Mouse (Mus musculus): ENCODE measurements around the gene Aftph.
"Not testable (repeated sequence)": the region's sequence is repeated elsewhere in the genome, so short reads cannot be mapped to it uniquely, and the experiment has no call there.

Gene Aftph

DNA sequence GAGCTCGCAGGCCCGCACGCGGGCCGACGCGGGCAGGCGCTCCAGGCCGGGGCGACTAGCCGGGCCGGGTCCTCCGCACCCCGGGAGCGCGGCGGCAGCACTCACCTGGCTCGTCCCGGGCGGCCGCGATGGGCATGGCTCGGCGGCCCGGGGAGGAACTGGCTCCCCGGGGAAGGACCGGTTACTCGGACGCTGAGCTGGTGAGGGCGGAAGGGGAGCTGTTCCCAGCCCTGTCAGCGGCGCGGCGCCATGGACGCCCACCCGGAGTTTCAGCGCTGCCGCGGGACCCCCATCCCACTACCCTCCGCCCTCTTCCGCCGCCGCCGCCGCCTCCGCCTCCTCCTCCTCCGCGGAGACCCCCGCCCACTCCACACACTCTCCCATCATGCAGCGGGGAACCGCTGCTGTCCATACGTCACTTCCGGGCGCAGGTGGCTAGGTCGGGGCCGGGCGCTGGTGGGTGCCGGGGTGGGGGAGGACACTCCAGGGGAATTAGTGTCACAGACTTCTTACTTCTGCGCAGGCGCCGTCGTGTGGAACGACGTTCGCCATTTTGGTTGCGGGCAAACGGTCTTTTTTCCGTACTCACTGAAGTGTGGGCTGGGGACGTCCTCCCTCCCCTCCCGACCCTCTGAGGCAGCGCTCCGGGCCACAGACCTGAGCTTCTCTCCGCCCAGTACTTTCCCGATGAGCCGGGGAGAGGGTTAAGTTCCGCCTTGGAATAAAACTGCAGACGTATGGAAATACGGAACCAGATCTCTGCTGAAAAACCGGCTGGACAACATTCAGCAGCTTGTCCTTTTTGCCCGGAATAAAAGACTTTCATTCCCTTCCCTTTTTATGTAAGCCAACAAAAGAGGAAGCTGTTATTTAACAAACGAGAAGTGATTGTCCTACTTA, at the start of gene Aftph:
Gene Aftph (minus strand): TSS at position 389 of the 900 bp plus-strand sequence.
- DNase-seq (ENCODE audit: extremely low spot score): peak; percentile 99

- DNase-seq (ENCODE audit: extremely low spot score): no peak
Observed at GRCm38 (mm10) chr11:20789015-20789414, 47.6 kb upstream of the Aftph start.

- no peak for DNase-seq (ENCODE audit: extremely low spot score)
Observed at GRCm38 (mm10) chr11:20788070-20788469, 46.7 kb upstream of the Aftph start.

GRCm38 (mm10) chr11:20786191-20786590, 44.8 kb upstream of the Aftph start:
- DNase-seq (ENCODE audit: extremely low spot score): no peak

GRCm38 (mm10) chr11:20785186-20785585, 43.8 kb upstream of the Aftph start:
- no peak for DNase-seq (ENCODE audit: extremely low spot score)

- DNase-seq (ENCODE audit: extremely low spot score): no peak
Observed at GRCm38 (mm10) chr11:20784776-20785175, 43.4 kb upstream of the Aftph start.

GRCm38 (mm10) chr11:20783467-20783866, 42.1 kb upstream of the Aftph start:
- DNase-seq (ENCODE audit: extremely low spot score): no peak

DNA sequence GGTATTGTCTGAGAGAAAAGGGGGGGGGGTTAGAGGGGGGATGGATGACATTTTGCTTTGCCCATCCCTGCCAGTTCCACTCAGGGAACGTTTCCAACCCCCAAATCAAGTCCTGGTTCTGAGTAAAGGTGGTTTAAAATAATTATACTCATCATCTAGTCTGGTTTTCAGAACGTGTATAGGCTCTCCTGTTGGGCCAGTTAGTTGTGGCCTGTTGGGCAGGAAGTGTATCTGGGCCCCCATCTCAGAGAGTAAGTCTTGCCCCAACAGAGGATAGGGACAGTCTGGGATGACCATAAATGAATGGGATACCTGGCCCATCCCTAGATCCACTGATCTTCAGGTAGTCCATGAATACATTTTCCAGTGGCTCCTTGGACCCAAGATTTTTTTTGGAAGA, 41.2 kb upstream of the Aftph start:
- DNase-seq (ENCODE audit: extremely low spot score): no peak

DNA sequence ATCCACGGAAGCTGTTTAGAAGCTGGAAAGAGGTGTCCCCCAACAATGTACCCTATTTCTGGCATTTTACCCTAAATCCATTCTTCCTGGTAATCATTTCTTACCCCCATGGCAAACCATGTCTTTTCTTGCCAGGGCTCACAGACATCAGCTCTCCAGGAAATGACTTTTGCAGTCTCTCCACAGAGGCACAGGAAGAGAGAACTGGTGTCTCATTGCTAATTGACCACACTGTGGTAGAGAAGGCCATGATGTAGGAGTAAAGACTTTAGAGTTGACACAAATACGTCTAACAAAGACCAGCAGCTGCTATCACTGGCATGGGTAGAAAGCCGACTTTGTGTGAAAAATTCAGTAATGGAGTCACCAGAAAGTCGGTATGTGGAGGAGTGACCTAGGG, 38.9 kb upstream of the Aftph start:
- no peak for DNase-seq (ENCODE audit: extremely low spot score)

DNA sequence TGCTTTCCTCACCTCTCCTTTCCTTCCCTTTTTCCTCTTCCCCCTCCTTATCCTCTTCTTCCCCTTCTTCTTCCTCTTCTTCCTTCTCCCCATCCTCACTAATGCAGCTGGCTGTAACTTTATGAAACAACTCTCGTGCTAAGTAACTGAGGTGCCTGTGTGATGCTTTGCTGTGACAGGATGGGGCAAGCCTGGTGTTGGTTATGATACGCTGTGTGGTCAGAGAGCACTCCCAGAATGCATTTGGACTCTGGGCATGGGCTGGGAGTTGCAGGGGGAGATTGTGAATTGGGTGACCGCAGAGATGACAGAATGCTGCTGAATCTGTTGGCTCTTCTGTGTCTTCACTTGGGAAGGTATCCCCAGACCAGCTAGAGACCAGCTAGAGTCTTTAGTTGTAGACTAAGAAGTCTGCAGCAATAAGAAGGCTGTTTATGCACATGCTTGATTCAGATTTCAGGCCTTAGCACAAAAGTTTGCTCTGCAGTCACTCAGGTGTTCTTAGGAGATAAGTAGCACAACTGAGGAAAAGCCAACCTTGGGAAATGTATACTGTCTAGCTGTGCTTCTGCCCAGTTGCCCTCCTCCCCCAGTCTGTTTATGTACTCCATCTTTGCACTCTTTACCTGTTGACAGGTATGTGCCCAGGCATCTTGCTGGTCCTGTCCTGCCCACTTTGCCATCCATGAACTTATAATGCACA, 37.6 kb upstream of the Aftph start:
- DNase-seq (ENCODE audit: extremely low spot score): no peak

DNA sequence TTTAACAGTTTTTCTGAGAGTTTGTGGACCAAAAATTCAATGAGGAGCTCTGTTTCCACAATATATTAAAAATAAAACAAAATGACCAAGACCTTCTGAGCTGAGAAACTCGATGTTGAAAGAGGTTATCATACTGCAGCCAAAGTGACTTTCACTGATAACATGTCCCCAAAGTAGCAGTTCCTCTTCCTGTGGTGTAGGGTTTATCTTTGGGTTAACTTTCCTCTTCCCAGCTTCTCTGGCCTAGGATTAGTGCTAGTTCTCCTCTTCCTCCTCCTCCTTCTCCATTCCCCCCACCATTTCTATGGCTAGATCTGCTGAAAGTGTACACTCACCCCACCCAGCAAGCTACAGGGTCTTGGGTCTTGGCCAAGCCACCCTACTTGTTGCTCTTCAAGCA, 36.9 kb upstream of the Aftph start:
- DNase-seq (ENCODE audit: extremely low spot score): no peak

GRCm38 (mm10) chr11:20776668-20777067, 35.3 kb upstream of the Aftph start:
- DNase-seq (ENCODE audit: extremely low spot score): no peak

DNA sequence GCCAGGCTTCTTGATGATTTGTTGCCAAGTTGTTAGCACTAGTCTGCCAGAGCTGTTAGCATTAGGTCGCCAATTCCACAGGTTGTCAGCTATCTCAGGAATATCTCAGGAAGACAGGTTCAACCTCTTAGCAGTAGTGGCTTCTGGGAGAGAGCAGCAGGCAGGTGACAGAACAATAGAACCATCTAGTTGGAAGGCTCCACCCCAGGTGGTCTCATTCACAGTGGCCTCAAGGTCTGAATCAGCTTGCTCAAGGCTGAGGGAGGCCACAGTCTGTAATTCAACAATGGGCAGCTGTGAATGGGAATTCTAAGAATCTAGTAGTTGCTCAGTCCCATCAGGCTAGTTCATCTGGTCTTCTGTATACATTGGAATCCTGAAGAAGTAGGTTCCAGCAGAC, 31.3 kb upstream of the Aftph start:
- no peak for DNase-seq (ENCODE audit: extremely low spot score)

GRCm38 (mm10) chr11:20771827-20772226, 30.4 kb upstream of the Aftph start:
- not testable (repeated sequence) for DNase-seq (ENCODE audit: extremely low spot score)

DNA sequence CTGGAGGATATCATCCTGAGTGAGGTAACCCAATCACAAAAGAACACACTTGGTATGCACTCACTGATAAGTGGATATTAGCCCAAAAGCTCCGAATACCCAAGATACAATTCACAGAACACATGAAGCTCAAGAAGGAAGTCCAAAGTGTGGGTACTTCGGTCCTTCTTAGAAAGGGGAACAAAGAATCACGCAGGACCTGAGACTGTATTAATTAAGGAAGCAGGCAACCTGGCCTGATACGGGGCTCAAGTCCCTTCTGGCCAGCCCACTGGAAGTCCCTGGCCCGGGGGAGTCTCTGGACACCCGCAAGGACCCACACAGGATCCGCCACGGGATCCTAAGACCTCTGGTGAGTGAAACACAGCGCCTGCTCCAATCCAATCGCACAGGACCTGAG, 20.6 kb upstream of the Aftph start:
- not testable (repeated sequence) for DNase-seq (ENCODE audit: extremely low spot score)

- DNase-seq (ENCODE audit: extremely low spot score): no peak
Observed at GRCm38 (mm10) chr11:20750573-20750972, 9.2 kb upstream of the Aftph start.

- DNase-seq (ENCODE audit: extremely low spot score): no peak
Observed at GRCm38 (mm10) chr11:20743353-20743752, 2.0 kb upstream of the Aftph start.

- peak; percentile 52 for DNase-seq (ENCODE audit: extremely low spot score)
Observed at GRCm38 (mm10) chr11:20742361-20742897, 1.0 kb upstream of the Aftph start.

- peak; percentile 56 for DNase-seq (ENCODE audit: extremely low spot score)
Observed at GRCm38 (mm10) chr11:20740481-20741200, 748 bp downstream of the Aftph start.

DNA sequence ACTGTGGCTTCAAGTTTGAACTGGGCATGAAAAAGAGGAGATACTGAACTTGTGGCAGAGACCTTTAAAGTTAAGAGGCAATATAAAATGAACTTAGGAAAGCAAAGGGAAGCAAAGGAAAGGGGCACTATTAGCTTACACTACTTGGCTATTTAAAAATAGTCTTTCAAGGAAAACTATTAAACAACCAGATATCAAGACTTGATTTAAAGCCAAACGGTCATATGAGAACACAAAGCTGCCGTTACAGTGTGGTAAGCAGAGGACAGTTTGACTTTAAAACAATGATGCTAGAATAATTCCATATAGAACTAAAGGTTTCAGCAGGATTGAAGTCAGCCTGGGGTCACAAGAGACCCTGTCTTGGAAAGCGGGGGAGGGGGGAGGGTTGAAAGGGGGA, 7.3 kb downstream of the Aftph start:
- no peak for DNase-seq (ENCODE audit: extremely low spot score)

DNA sequence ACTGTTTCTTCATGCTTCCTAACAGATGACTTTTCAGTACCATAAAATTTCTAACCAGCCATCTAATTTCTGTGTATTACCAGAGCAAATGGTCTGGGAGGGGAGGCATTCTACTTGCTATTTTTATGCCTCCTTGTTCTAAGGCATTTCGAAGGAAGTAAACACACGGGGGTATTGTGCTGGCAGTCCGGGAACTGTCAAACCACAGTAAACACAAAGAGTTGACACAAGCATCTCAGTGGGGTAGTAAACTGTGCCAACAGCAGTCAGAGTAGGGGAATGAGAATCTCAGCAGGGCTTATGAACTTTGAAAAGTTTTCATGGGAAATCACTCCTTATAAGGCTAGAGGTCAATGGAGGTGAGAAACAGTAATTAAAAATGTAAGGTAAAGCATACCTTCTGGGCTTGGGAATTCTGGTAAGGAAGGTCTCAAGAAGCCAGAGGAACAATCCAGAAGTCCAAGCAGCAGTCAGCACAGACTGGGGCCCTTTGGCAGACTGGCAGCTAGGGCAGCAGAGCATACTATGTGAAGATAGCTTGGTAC, 7.8 kb downstream of the Aftph start:
- DNase-seq (ENCODE audit: extremely low spot score): no peak

GRCm38 (mm10) chr11:20729403-20729802, 12.0 kb downstream of the Aftph start:
- no peak for DNase-seq (ENCODE audit: extremely low spot score)

Data from embryo, embryonic 9.5 days (tissue).